Mouse (Mus musculus) kidney, adult 2 months (tissue): ENCODE measurements around the gene Ppp1cc.

Experiments used
- CTCF ChIP-seq: fragments of 200-500 bp; conservative IDR thresholded peaks from 2 replicates; pipeline ENCODE4 v1.5.1; 2011; ENCODE audit warnings: low read depth, mild to moderate bottlenecking, control low read depth, low read length, moderate library complexity, mixed read lengths; ENCODE audit not compliant: insufficient read depth, insufficient read length
- POLR2A ChIP-seq: fragments of 200-500 bp; IDR thresholded peaks from one replicate; pipeline ENCODE4 v1.6.1; 2011; ENCODE audit warnings: low read depth, low read length, control low read depth

GRCm38 (mm10) chr5:122219655-122220629 lies 61.9 kb downstream of the Ppp1cc start:
- TF ChIP-seq CTCF (no peak), POLR2A (no peak)
